Mouse (Mus musculus): ENCODE measurements around the gene Mbip. TPM values are rescaled to one million over a fixed set of nuclear protein-coding genes. Genes with fewer than 3 reads are reported as not detected.

Mbip gene
- polyA plus RNA-seq, 1 experiment from 2014 or later, result 24.4 TPM

DNA sequence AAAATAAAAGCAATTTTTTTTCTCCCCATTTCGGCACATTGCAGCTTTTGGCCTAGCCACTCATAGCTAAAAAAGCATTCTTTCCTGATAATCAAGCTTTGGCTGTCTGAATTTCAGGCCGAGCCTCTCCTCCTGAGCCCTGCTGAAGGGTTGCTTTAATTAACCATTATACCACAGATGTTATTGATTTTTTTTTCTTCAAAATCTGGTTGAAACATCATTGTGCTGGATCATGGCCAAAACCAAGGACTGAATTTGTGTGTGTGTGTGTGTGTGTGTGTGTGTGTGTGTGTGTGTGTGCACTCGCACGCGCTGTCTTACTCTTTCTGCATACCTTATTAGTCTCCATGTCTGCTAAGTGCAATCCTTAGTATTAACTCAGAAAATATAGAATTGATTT lies 48.6 kb downstream of the Mbip start:
- Histone ChIP-seq H3K4me3 (ENCODE audit: low read length) (no peak overlapping the region), H3K36me3 (ENCODE audit: control insufficient read depth, insufficient read depth, low read length) (no peaks in the 10 kb centered on the region), H3K9me3 (ENCODE audit: control insufficient read depth, low read length) (no peaks in the 10 kb centered on the region), H3K27ac (ENCODE audit: low read length) (no peak overlapping the region), H3K4me1 (ENCODE audit: control insufficient read depth, insufficient read depth, low read length) (peaks cover 13% of the 10 kb centered on the region), H3K9ac (ENCODE audit: low read depth, low read length) (no peak overlapping the region), H3K4me2 (ENCODE audit: low read depth, low read length) (no peak overlapping the region), H3K27me3 (replicated peaks; ENCODE audit: control insufficient read depth, insufficient read depth, low read length) (no peaks in the 10 kb centered on the region)
- no peak for ATAC-seq
- WGBS, result 79% methylated on average over 5 of the region's 5 CpGs

GRCm38 (mm10) chr12:56296524-56296923 lies 49.2 kb downstream of the Mbip start:
- no peak overlapping the region for H3K9ac ChIP-seq (ENCODE audit: low read depth, low read length)
- H3K4me3 ChIP-seq (ENCODE audit: low read length), result no peak overlapping the region
- H3K36me3 ChIP-seq (ENCODE audit: control insufficient read depth, insufficient read depth, low read length), result no peaks in the 10 kb centered on the region
- no peaks in the 10 kb centered on the region for H3K27me3 ChIP-seq (replicated peaks; ENCODE audit: control insufficient read depth, insufficient read depth, low read length)
- H3K4me2 ChIP-seq (ENCODE audit: low read depth, low read length), result no peak overlapping the region
- WGBS, result 39% methylated on average over 6 of the region's 6 CpGs
- H3K9me3 ChIP-seq (ENCODE audit: control insufficient read depth, low read length), result no peaks in the 10 kb centered on the region
- peak; percentile 40; the same call in 1 of the 2 replicates for ATAC-seq
- H3K4me1 ChIP-seq (ENCODE audit: control insufficient read depth, insufficient read depth, low read length), result peaks cover 13% of the 10 kb centered on the region
- H3K27ac ChIP-seq (ENCODE audit: low read length), result no peak overlapping the region

GRCm38 (mm10) chr12:56295160-56295559 lies 50.5 kb downstream of the Mbip start:
- H3K4me3 ChIP-seq (ENCODE audit: low read length), result no peak overlapping the region
- no peak overlapping the region for H3K4me2 ChIP-seq (ENCODE audit: low read depth, low read length)
- H3K27me3 ChIP-seq (replicated peaks; ENCODE audit: control insufficient read depth, insufficient read depth, low read length), result no peaks in the 10 kb centered on the region
- no peak overlapping the region for H3K27ac ChIP-seq (ENCODE audit: low read length)
- WGBS, result 74% methylated on average over 3 of the region's 3 CpGs
- ATAC-seq, result no peak
- no peak overlapping the region for H3K9ac ChIP-seq (ENCODE audit: low read depth, low read length)
- no peaks in the 10 kb centered on the region for H3K9me3 ChIP-seq (ENCODE audit: control insufficient read depth, low read length)
- peaks cover 13% of the 10 kb centered on the region for H3K4me1 ChIP-seq (ENCODE audit: control insufficient read depth, insufficient read depth, low read length)
- no peaks in the 10 kb centered on the region for H3K36me3 ChIP-seq (ENCODE audit: control insufficient read depth, insufficient read depth, low read length)

DNA sequence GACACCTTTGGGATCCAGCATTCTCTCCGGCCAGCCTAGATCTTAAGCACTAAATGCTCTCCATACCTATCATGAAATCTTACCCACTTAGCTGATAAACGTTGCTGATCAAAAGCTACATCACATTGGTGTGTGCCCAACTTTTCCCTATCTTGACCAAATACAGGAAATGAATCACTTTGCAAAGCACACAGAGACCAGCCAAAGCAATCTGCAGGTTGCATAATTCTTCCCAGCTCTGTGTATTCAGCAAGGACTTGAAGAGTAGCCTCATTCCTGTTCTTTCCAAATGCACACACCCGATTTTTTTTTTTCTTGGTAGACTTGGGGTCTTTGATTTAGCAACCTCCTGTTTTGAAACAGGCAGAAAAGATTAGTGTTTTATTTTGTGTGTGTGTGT lies 57.1 kb downstream of the Mbip start:
- 50% methylated on average over 3 of the region's 3 CpGs for WGBS
- H3K4me2 ChIP-seq (ENCODE audit: low read depth, low read length), result no peak overlapping the region
- no peak for ATAC-seq
- no peaks in the 10 kb centered on the region for H3K4me1 ChIP-seq (ENCODE audit: control insufficient read depth, insufficient read depth, low read length)
- no peaks in the 10 kb centered on the region for H3K27me3 ChIP-seq (replicated peaks; ENCODE audit: control insufficient read depth, insufficient read depth, low read length)
- H3K9me3 ChIP-seq (ENCODE audit: control insufficient read depth, low read length), result no peaks in the 10 kb centered on the region
- H3K9ac ChIP-seq (ENCODE audit: low read depth, low read length), result no peak overlapping the region
- no peaks in the 10 kb centered on the region for H3K36me3 ChIP-seq (ENCODE audit: control insufficient read depth, insufficient read depth, low read length)
- no peak overlapping the region for H3K27ac ChIP-seq (ENCODE audit: low read length)
- H3K4me3 ChIP-seq (ENCODE audit: low read length), result no peak overlapping the region

GRCm38 (mm10) chr12:56286828-56287227 lies 58.9 kb downstream of the Mbip start:
- no peaks in the 10 kb centered on the region for H3K27me3 ChIP-seq (replicated peaks; ENCODE audit: control insufficient read depth, insufficient read depth, low read length)
- H3K9ac ChIP-seq (ENCODE audit: low read depth, low read length), result no peak overlapping the region
- H3K36me3 ChIP-seq (ENCODE audit: control insufficient read depth, insufficient read depth, low read length), result no peaks in the 10 kb centered on the region
- no peak overlapping the region for H3K4me3 ChIP-seq (ENCODE audit: low read length)
- ATAC-seq, result no peak
- no peak overlapping the region for H3K4me2 ChIP-seq (ENCODE audit: low read depth, low read length)
- no peak overlapping the region for H3K27ac ChIP-seq (ENCODE audit: low read length)
- no peaks in the 10 kb centered on the region for H3K4me1 ChIP-seq (ENCODE audit: control insufficient read depth, insufficient read depth, low read length)
- 96% methylated on average over 14 of the region's 14 CpGs for WGBS
- H3K9me3 ChIP-seq (ENCODE audit: control insufficient read depth, low read length), result no peaks in the 10 kb centered on the region

GRCm38 (mm10) chr12:56284210-56284609 lies 61.5 kb downstream of the Mbip start:
- no peaks in the 10 kb centered on the region for H3K9me3 ChIP-seq (ENCODE audit: control insufficient read depth, low read length)
- no peak for ATAC-seq

GRCm38 (mm10) chr12:56281649-56282048 lies 64.0 kb downstream of the Mbip start:
- no peak overlapping the region for H3K4me2 ChIP-seq (ENCODE audit: low read depth, low read length)
- H3K4me3 ChIP-seq (ENCODE audit: low read length), result no peak overlapping the region
- H3K9me3 ChIP-seq (ENCODE audit: control insufficient read depth, low read length), result no peaks in the 10 kb centered on the region
- no peaks in the 10 kb centered on the region for H3K4me1 ChIP-seq (ENCODE audit: control insufficient read depth, insufficient read depth, low read length)
- H3K9ac ChIP-seq (ENCODE audit: low read depth, low read length), result no peak overlapping the region
- no peaks in the 10 kb centered on the region for H3K27me3 ChIP-seq (replicated peaks; ENCODE audit: control insufficient read depth, insufficient read depth, low read length)
- ATAC-seq, result no peak
- 83% methylated on average over 3 of the region's 3 CpGs for WGBS
- H3K27ac ChIP-seq (ENCODE audit: low read length), result no peak overlapping the region
- no peaks in the 10 kb centered on the region for H3K36me3 ChIP-seq (ENCODE audit: control insufficient read depth, insufficient read depth, low read length)

More at GRCm38 (mm10) chr12:56284210-56284609, 61.5 kb downstream of the Mbip start:
- 65% methylated on average over 2 of the region's 2 CpGs for WGBS
- Histone ChIP-seq H3K36me3 (ENCODE audit: control insufficient read depth, insufficient read depth, low read length) (no peaks in the 10 kb centered on the region), H3K27ac (ENCODE audit: low read length) (no peak overlapping the region), H3K4me1 (ENCODE audit: control insufficient read depth, insufficient read depth, low read length) (no peaks in the 10 kb centered on the region), H3K4me3 (ENCODE audit: low read length) (no peak overlapping the region), H3K9ac (ENCODE audit: low read depth, low read length) (no peak overlapping the region), H3K27me3 (replicated peaks; ENCODE audit: control insufficient read depth, insufficient read depth, low read length) (no peaks in the 10 kb centered on the region), H3K4me2 (ENCODE audit: low read depth, low read length) (no peak overlapping the region)

Other genes starting within 250 kb of the Mbip start
- gene Nkx2-1, start 191.0 kb upstream of the Mbip start, polyA plus RNA-seq (2015; fragmentation: Nextera tagmentation; extraction: Ambion mirVana), result not detected in 2 replicates